Mouse (Mus musculus) heart, embryonic 14.5 days (tissue): ENCODE results near the gene Chga. TPM values are rescaled to one million over a fixed set of nuclear protein-coding genes. Genes with fewer than 3 reads are reported as not detected.

Experiments
- ATAC-seq: fragments of 200-750 bp; cut with Nextera tagmentation; 2 replicates; pipeline ENCODE4 v1.8.0; 2017; ENCODE audit warnings: low read depth, moderate TSS enrichment; ENCODE audit not compliant: insufficient number of reproducible peaks, insufficient read depth, low FRiP score
- H3K27ac ChIP-seq, 2 experiments: fragments of 200-500 bp in 1 of 2; fragments of 300-500 bp in 1 of 2; sonication (generic) in 1 of 2; replicated peaks in 1 of 2; 2 replicates each; pipeline ENCODE4 v1.5.1; 2012 to 2014; ENCODE audit warnings: low read depth in 2 of 2, low read length in 2 of 2, control low read depth in 1 of 2, mild to moderate bottlenecking in 1 of 2, mixed read lengths in 1 of 2; ENCODE audit not compliant: control insufficient read depth in 1 of 2, insufficient read depth in 1 of 2
- H3K27me3 ChIP-seq: fragments of 300-500 bp; sonication (generic); 2 replicates; pipeline ENCODE4 v1.6.1; 2014; ENCODE audit warnings: mild to moderate bottlenecking, low read length, control low read depth; ENCODE audit not compliant: control insufficient read depth, insufficient read depth
- H3K36me3 ChIP-seq: fragments of 300-500 bp; sonication (generic); 2 replicates; pipeline ENCODE4 v1.6.1; 2014; ENCODE audit warnings: mild to moderate bottlenecking, control low read depth, low read length, mixed read lengths; ENCODE audit not compliant: control insufficient read depth, insufficient read depth
- H3K4me1 ChIP-seq, 2 experiments: fragments of 200-500 bp in 1 of 2; fragments of 300-500 bp in 1 of 2; sonication (generic) in 1 of 2; 2 replicates each; pipeline ENCODE4 v1.6.1; 2012 to 2014; ENCODE audit warnings: low read length in 2 of 2, control low read depth in 1 of 2, mixed read lengths in 1 of 2; ENCODE audit not compliant: control insufficient read depth in 2 of 2, insufficient read depth in 2 of 2
- H3K4me2 ChIP-seq: fragments of 300-500 bp; sonication (generic); 2 replicates; pipeline ENCODE4 v1.6.1; 2014; ENCODE audit warnings: mild to moderate bottlenecking, low read length
- H3K4me3 ChIP-seq, 2 experiments: fragments of 200-500 bp in 1 of 2; fragments of 300-500 bp in 1 of 2; sonication (generic) in 1 of 2; 2 replicates each; pipeline ENCODE4 v1.5.1; 2012 to 2014; ENCODE audit warnings: low read length in 2 of 2, mild to moderate bottlenecking in 2 of 2, control low read depth in 1 of 2, low read depth in 1 of 2, moderate library complexity in 1 of 2; ENCODE audit not compliant: control insufficient read depth in 1 of 2, insufficient read depth in 1 of 2
- H3K9ac ChIP-seq: fragments of 300-500 bp; sonication (generic); 2 replicates; pipeline ENCODE4 v1.6.1; 2014; ENCODE audit warnings: mild to moderate bottlenecking, low read length
- H3K9me3 ChIP-seq: fragments of 300-500 bp; sonication (generic); 2 replicates; pipeline ENCODE4 v1.6.1; 2016; ENCODE audit warnings: low read length, control low read depth; ENCODE audit not compliant: control insufficient read depth
- WGBS: fragments of 180-500 bp; shearing (Covaris S2); extraction: QIAGEN DNeasy Blood & Tissue Kit; methylation state at CpG from one replicate; pipeline ENCODE4 v1.1.7; 2014; 5-methylcytosine and 5-hydroxymethylcytosine counted together
- polyA plus RNA-seq: library from polyadenylated mRNA; unstranded; fragments of >200 nt; fragmentation: Nextera tagmentation; extraction: Ambion mirVana; gene quantifications from 2 replicates; pipeline ENCODE4 v1.2.1, GENCODE M21; 2014

Chga gene
- polyA plus RNA-seq, 1 experiment from 2014 or later, result 0.34 TPM

DNA sequence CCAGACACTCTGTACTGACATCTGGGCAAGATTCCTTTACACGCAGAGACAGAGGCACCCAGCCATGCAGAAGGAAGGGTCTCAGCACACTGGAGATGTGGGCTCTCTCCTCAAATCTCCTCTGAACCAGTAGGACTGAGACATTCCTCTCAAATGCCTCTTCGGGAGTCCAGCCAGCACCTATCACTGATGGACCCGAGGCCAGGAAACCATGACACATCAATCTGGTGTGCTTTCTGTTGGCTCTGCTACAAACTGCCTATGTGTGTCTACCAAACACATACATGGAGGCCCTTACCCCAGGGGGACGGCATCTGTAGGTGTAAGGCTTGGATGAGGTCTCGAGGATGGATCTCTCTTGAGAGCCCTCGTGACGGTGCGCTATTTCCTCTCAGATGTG lies 32.3 kb downstream of the Chga start:
- Histone ChIP-seq H3K9me3 (no peaks in the 10 kb centered on the region), H3K27ac (no peak overlapping the region), H3K9ac (no peak overlapping the region), H3K4me1 (peaks cover 4 to 8% of the 10 kb centered on the region in 2 experiments), H3K4me3 (no peak overlapping the region), H3K4me2 (no peak overlapping the region), H3K27me3 (no peaks in the 10 kb centered on the region), H3K36me3 (no peaks in the 10 kb centered on the region)
- no peak for ATAC-seq
- 74% methylated on average over 8 of the region's 8 CpGs for WGBS

DNA sequence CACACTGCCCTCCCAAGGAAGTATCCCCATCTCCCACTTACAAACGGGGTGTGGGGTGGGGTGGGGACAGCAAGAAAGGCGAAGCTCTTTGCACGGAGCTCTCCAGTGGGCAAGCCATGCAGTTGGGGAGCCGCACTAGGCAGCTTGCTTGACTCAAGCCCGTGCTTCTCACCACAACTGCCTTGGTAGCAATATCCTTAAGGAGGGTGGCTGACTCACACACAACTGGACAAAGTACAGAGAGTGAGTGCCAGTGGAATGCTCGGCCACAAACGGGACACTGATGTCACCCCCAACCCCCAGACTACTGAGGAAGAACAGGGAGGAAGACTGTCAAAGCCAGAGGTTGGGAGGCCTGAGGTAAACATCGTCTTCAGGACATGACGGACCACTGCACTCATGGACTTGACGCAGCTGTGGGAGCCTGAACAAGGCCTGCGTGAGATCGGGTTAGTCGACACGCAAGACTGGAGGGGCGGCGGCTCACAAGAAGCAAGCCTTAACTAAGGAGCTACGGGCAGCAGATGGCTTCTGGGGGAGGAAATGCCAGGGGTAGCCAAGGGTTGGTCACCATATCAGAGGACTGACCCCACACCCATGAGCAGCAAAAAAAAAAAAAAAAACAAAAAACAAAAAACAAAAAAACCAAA lies 36.1 kb downstream of the Chga start:
- H3K4me1 ChIP-seq, result peaks cover 24 to 26% of the 10 kb centered on the region in 2 experiments
- H3K9me3 ChIP-seq, result no peaks in the 10 kb centered on the region
- ATAC-seq, result no peak
- H3K27ac ChIP-seq, result no peak overlapping the region
- no peak overlapping the region for H3K9ac ChIP-seq
- 85% methylated on average over 17 of the region's 17 CpGs for WGBS
- no peaks in the 10 kb centered on the region for H3K36me3 ChIP-seq
- no peaks in the 10 kb centered on the region for H3K27me3 ChIP-seq
- H3K4me2 ChIP-seq, result no peak overlapping the region
- H3K4me3 ChIP-seq, result no peak overlapping the region

DNA sequence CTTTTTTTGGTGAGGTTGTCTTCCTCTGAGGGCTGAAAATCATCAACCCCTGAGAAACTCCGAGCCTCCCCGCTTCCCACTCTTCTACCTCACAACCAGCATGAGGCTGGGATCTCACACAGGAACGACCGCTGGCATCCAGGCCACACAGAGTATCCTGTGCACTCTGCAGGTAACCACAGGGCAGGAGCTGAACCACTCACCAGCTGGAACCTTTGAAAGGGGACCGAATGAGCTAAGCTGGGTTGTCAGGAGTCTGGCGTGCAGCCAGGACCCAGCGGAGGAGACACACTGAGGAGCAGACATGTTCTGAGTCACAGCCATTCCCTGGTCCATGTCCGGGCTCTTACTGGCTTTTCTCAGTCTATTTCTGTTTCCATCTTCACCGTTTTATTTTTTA lies 38.9 kb downstream of the Chga start:
- no peaks in the 10 kb centered on the region for H3K36me3 ChIP-seq
- H3K9me3 ChIP-seq, result peaks cover 4% of the 10 kb centered on the region; the same call in 1 of the 2 replicates
- no peak; the same call in 1 of the 2 replicates for ATAC-seq
- H3K9ac ChIP-seq, result no peak overlapping the region; the same call in 1 of the 2 replicates
- H3K27ac ChIP-seq, result peak overlapping the region; percentile 51 to 64
- WGBS, result 17% methylated on average over 9 of the region's 9 CpGs
- no peaks in the 10 kb centered on the region for H3K27me3 ChIP-seq
- no peak overlapping the region for H3K4me3 ChIP-seq
- peaks cover 25 to 40% of the 10 kb centered on the region in 2 experiments for H3K4me1 ChIP-seq
- peak overlapping the region; percentile 40 for H3K4me2 ChIP-seq

DNA sequence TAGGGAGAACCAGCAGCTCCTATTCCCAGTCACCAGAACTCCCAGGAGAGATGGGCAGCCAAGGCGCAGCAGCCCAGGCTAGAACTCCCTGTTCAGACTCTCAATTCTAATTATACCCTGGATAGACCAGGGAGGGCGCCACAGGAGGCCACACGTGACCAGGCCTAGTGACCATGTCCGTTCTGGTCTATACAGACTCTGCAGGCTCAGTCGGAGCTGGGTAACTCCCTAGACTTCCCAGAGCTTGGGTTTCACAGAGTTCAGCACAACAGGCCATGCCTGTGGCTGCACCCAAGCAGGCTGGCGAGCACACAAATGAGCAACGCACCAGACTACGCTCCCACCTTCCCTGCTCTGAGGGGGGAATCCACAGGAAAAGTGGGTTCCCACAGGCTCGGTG lies 39.9 kb downstream of the Chga start:
- Histone ChIP-seq H3K36me3 (no peaks in the 10 kb centered on the region), H3K27ac (no peak overlapping the region), H3K9me3 (peaks cover 4% of the 10 kb centered on the region; the same call in 1 of the 2 replicates), H3K27me3 (no peaks in the 10 kb centered on the region), H3K4me1 (peaks cover 30 to 47% of the 10 kb centered on the region in 2 experiments), H3K4me2 (no peak overlapping the region), H3K9ac (no peak overlapping the region), H3K4me3 (no peak overlapping the region)
- no peak for ATAC-seq
- WGBS, result 86% methylated on average over 9 of the region's 9 CpGs

DNA sequence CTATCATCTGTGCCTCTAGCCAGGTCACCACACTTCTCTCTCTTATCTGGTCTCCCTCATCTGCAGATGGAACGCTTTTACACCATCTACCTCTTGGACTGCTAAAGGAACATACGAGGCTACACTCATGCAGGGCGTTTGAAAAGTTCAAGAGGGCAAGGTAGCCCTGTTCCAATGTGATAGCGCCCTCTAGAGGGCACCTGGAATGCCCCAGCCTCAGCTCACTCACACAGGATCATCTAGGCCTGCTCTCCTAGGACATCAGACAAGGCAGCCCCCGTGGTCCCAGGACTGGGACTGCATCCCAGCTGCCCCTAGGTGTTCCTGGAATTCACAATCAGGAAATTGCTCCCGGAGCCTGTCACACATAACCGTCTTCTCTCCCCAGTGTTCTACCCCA lies 41.6 kb downstream of the Chga start:
- H3K36me3 ChIP-seq, result no peaks in the 10 kb centered on the region
- H3K9ac ChIP-seq, result no peak overlapping the region
- H3K4me3 ChIP-seq, result no peak overlapping the region
- peaks cover 36 to 52% of the 10 kb centered on the region in 2 experiments for H3K4me1 ChIP-seq
- H3K9me3 ChIP-seq, result peaks cover 4% of the 10 kb centered on the region; the same call in 1 of the 2 replicates
- H3K4me2 ChIP-seq, result no peak overlapping the region
- ATAC-seq, result no peak
- no peaks in the 10 kb centered on the region for H3K27me3 ChIP-seq
- 66% methylated on average over 7 of the region's 7 CpGs for WGBS
- H3K27ac ChIP-seq, result peak overlapping the region in 1 of 2 experiments; percentile 77; a peak in 2 of 4 replicates

DNA sequence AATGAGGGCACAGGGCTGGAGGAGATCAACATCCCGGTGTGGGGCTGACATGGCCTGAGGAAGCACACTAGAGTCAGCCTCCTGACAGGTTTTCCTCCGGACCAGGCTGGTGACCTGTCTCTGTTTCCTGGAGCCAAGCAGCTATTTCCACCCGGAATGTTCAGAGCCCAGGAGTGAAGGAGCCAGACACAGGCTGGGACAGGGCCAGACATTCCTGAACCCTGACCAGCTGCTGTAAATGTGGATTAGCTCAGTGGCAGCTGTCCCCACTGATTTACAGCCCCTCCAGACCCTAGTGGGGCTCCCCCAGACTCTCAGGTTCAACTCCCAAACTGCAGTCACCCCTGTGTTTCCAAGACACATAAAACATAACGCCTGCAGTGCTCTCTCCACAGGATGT lies 42.7 kb downstream of the Chga start:
- no peaks in the 10 kb centered on the region for H3K36me3 ChIP-seq
- 0 out of 2 replicates have a peak overlapping the region, but pooled peaks have one; percentile 16 for H3K9ac ChIP-seq
- H3K4me1 ChIP-seq, result peaks cover 41 to 56% of the 10 kb centered on the region in 2 experiments
- WGBS, result 16% methylated on average over 4 of the region's 4 CpGs
- peaks cover 4% of the 10 kb centered on the region; the same call in 1 of the 2 replicates for H3K9me3 ChIP-seq
- ATAC-seq, result 0 out of 2 replicates have a peak, but pooled peaks have one; percentile 27
- H3K4me3 ChIP-seq, result no peak overlapping the region
- peak overlapping the region; percentile 13; the same call in 1 of the 2 replicates for H3K4me2 ChIP-seq
- H3K27me3 ChIP-seq, result no peaks in the 10 kb centered on the region
- H3K27ac ChIP-seq, result peak overlapping the region; percentile 58 to 77

DNA sequence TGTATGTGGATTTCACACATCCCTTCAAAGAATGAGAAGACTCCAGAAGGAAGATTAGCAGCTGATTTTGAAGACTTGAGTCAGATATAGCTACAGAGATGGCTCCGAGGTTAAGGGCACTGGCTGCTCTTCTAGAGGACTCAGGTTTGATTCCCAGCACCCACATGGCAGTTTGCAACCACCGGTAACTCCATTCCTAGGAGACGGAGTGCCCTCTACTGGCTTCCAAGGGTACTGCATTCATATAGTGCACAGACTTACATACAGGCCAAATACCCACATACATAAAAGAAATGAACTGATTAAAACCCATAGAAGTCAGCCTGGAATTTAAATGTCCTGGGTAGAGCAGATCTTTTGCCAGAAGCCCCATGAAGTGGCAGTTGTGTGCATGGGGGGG lies 43.8 kb downstream of the Chga start:
- Histone ChIP-seq H3K36me3 (no peaks in the 10 kb centered on the region), H3K9ac (no peak overlapping the region), H3K4me3 (no peak overlapping the region), H3K4me1 (peaks cover 34 to 47% of the 10 kb centered on the region in 2 experiments), H3K27me3 (no peaks in the 10 kb centered on the region), H3K27ac (no peak overlapping the region), H3K4me2 (no peak overlapping the region), H3K9me3 (peaks cover 4% of the 10 kb centered on the region; the same call in 1 of the 2 replicates)
- ATAC-seq, result no peak
- 93% methylated on average over 3 of the region's 3 CpGs for WGBS
